Mouse (Mus musculus) heart, embryonic 13.5 days (tissue): ENCODE measurements around the gene 2410002F23Rik. TPM values are rescaled to one million over a fixed set of nuclear protein-coding genes. Genes with fewer than 3 reads are reported as not detected.
"Not testable (repeated sequence)": the region's sequence is repeated elsewhere in the genome, so short reads cannot be mapped to it uniquely, and the experiment has no call there.

Experiments
- ATAC-seq: fragments of 200-750 bp; cut with Nextera tagmentation; 2 replicates; pipeline ENCODE4 v1.8.0; 2017; ENCODE audit warnings: moderate TSS enrichment; ENCODE audit not compliant: insufficient number of reproducible peaks, low FRiP score, low TSS enrichment; ENCODE audit errors: extremely low read depth
- H3K27ac ChIP-seq: fragments of 300-500 bp; sonication (generic); replicated peaks from 2 replicates; pipeline ENCODE4 v1.5.1; 2015; ENCODE audit warnings: moderate library complexity, mild to moderate bottlenecking, inconsistent platforms
- H3K27me3 ChIP-seq: fragments of 300-500 bp; sonication (generic); replicated peaks from 2 replicates; pipeline ENCODE4 v1.6.1; 2015; ENCODE audit warnings: mild to moderate bottlenecking, inconsistent platforms
- H3K36me3 ChIP-seq: fragments of 300-500 bp; sonication (generic); 2 replicates; pipeline ENCODE4 v1.6.1; 2015; ENCODE audit warnings: mild to moderate bottlenecking, inconsistent platforms
- H3K4me1 ChIP-seq: fragments of 300-500 bp; sonication (generic); 2 replicates; pipeline ENCODE4 v1.6.1; 2015; ENCODE audit warnings: inconsistent platforms
- H3K4me2 ChIP-seq: fragments of 300-500 bp; sonication (generic); 2 replicates; pipeline ENCODE4 v1.6.1; 2015; ENCODE audit warnings: inconsistent platforms, mild to moderate bottlenecking, moderate library complexity
- H3K4me3 ChIP-seq: fragments of 300-500 bp; sonication (generic); 2 replicates; pipeline ENCODE4 v1.5.1; 2015; ENCODE audit warnings: moderate library complexity, mild to moderate bottlenecking, inconsistent platforms
- H3K9ac ChIP-seq: fragments of 300-500 bp; sonication (generic); 2 replicates; pipeline ENCODE4 v1.6.1; 2015; ENCODE audit warnings: inconsistent platforms, mild to moderate bottlenecking, moderate library complexity
- H3K9me3 ChIP-seq: fragments of 300-500 bp; sonication (generic); 2 replicates; pipeline ENCODE4 v1.6.1; 2016; ENCODE audit warnings: inconsistent platforms
- WGBS: fragments of 180-500 bp; shearing (Covaris S2); methylation state at CpG from one replicate; pipeline ENCODE4 v1.1.7; 2015; ENCODE audit warnings: mixed read lengths; 5-methylcytosine and 5-hydroxymethylcytosine counted together
- polyA plus RNA-seq: library from polyadenylated mRNA; unstranded; fragments of >200 nt; fragmentation: Nextera tagmentation; extraction: Ambion mirVana; gene quantifications from 2 replicates; pipeline ENCODE4 v1.2.1, GENCODE M21; 2015

2410002F23Rik gene
- polyA plus RNA-seq: 85.1 and 87.1 TPM in 2 replicates

- peak within 1 kb of the TSS; percentile 96 for H3K9ac ChIP-seq
- under 1% methylated on average over 62 of the region's 62 CpGs for WGBS
- H3K4me3 ChIP-seq: peak within 1 kb of the TSS; percentile 95
- peak; percentile 74 for ATAC-seq
- peak within 1 kb of the TSS; percentile 94 for H3K4me2 ChIP-seq
- H3K9me3 ChIP-seq: no peaks in the 10 kb centered on the region
- peaks cover 37% of the 10 kb centered on the region for H3K36me3 ChIP-seq
- H3K4me1 ChIP-seq: peaks cover 24% of the 10 kb centered on the region
- no peaks in the 10 kb centered on the region for H3K27me3 ChIP-seq
- peak within 1 kb of the TSS; percentile 91 for H3K27ac ChIP-seq
These were observed at the start of gene 2410002F23Rik, which contains the start of gene 1700028J19Rik for GRCm38 (mm10) chr7:44246055-44246983. Gene 2410002F23Rik, plus strand, starts transcription at chr7:44246722. Gene 1700028J19Rik, minus strand, starts transcription at chr7:44246695.

GRCm38 (mm10) chr7:44197891-44198290 is 48.6 kb upstream of the 2410002F23Rik start, which contains the start of gene Klk1b3:
Gene Klk1b3, plus strand, starts transcription at chr7:44198191.
- Histone ChIP-seq H3K9ac (no peak within 1 kb of the TSS), H3K27me3 (no peaks in the 10 kb centered on the region), H3K36me3 (no peaks in the 10 kb centered on the region), H3K4me1 (no peaks in the 10 kb centered on the region), H3K4me2 (no peak within 1 kb of the TSS), H3K27ac (no peak within 1 kb of the TSS), H3K4me3 (no peak within 1 kb of the TSS), H3K9me3 (no peaks in the 10 kb centered on the region)
- 58% methylated on average over 3 of the region's 3 CpGs for WGBS
- no peak for ATAC-seq

GRCm38 (mm10) chr7:44207135-44207534 is 39.4 kb upstream of the 2410002F23Rik start, which contains the start of gene Klk1b4:
Gene Klk1b4, plus strand, starts transcription at chr7:44207435.
- not testable (repeated sequence) for H3K36me3 ChIP-seq, ATAC-seq, H3K4me2 ChIP-seq, H3K4me1 ChIP-seq, H3K27me3 ChIP-seq, H3K4me3 ChIP-seq, H3K9me3 ChIP-seq, H3K27ac ChIP-seq, H3K9ac ChIP-seq
- WGBS: 38% methylated on average over 3 of the region's 3 CpGs

- Histone ChIP-seq H3K27me3 (0 out of 2 replicates have a peak, but pooled peaks cover 3% of the 10 kb centered on the region), H3K4me2 (no peak overlapping the region), H3K27ac (no peak overlapping the region), H3K4me3 (no peak overlapping the region), H3K9me3 (no peaks in the 10 kb centered on the region), H3K4me1 (no peaks in the 10 kb centered on the region), H3K36me3 (no peaks in the 10 kb centered on the region), H3K9ac (no peak overlapping the region)
- 63% methylated on average over 3 of the region's 3 CpGs for WGBS
- ATAC-seq: no peak
These were observed 38.2 kb upstream of the 2410002F23Rik start for GRCm38 (mm10) chr7:44208307-44208706.

- H3K9me3 ChIP-seq: no peaks in the 10 kb centered on the region
- WGBS: 74% methylated on average over 1 of the region's 1 CpGs
These were observed 30.9 kb upstream of the 2410002F23Rik start, which contains the start of gene Klk1b5 for GRCm38 (mm10) chr7:44215645-44216044. Gene Klk1b5, plus strand, starts transcription at chr7:44215945.

GRCm38 (mm10) chr7:44221601-44222000 is 24.9 kb upstream of the 2410002F23Rik start:
- not testable (repeated sequence) for H3K9me3 ChIP-seq, H3K4me2 ChIP-seq, ATAC-seq, H3K4me1 ChIP-seq, H3K36me3 ChIP-seq, H3K4me3 ChIP-seq, H3K27ac ChIP-seq, H3K9ac ChIP-seq, H3K27me3 ChIP-seq
- 45% methylated on average over 8 of the region's 10 CpGs for WGBS

More at GRCm38 (mm10) chr7:44215645-44216044, 30.9 kb upstream of the 2410002F23Rik start, which contains the start of gene Klk1b5:
- ATAC-seq: no peak
- Histone ChIP-seq H3K4me1 (no peaks in the 10 kb centered on the region), H3K9ac (no peak within 1 kb of the TSS), H3K4me3 (no peak within 1 kb of the TSS), H3K4me2 (no peak within 1 kb of the TSS), H3K36me3 (no peaks in the 10 kb centered on the region), H3K27me3 (peaks cover 6% of the 10 kb centered on the region; the same call in 1 of the 2 replicates), H3K27ac (no peak within 1 kb of the TSS)

GRCm38 (mm10) chr7:44222335-44222734 is 24.2 kb upstream of the 2410002F23Rik start:
- H3K27ac ChIP-seq, H3K4me1 ChIP-seq, H3K4me3 ChIP-seq, ATAC-seq, H3K9me3 ChIP-seq, H3K4me2 ChIP-seq, H3K36me3 ChIP-seq, H3K27me3 ChIP-seq, H3K9ac ChIP-seq: not testable (repeated sequence)
- WGBS: 56% methylated on average over 6 of the region's 6 CpGs

- Histone ChIP-seq H3K9me3 (no peaks in the 10 kb centered on the region), H3K4me1 (no peaks in the 10 kb centered on the region), H3K4me3 (no peak within 1 kb of the TSS), H3K4me2 (no peak within 1 kb of the TSS), H3K27ac (no peak within 1 kb of the TSS), H3K9ac (no peak within 1 kb of the TSS), H3K27me3 (peaks cover 6% of the 10 kb centered on the region; the same call in 1 of the 2 replicates), H3K36me3 (no peaks in the 10 kb centered on the region)
- ATAC-seq: no peak
- WGBS: 24% methylated on average over 1 of the region's 1 CpGs
These were observed 21.4 kb upstream of the 2410002F23Rik start, which contains the start of gene Klk1 for GRCm38 (mm10) chr7:44225076-44225475. Gene Klk1, plus strand, starts transcription at chr7:44225360.

- H3K4me1 ChIP-seq: no peaks in the 10 kb centered on the region
- no peaks in the 10 kb centered on the region for H3K9me3 ChIP-seq
- no peaks in the 10 kb centered on the region for H3K27me3 ChIP-seq
- 0 out of 2 replicates have a peak, but pooled peaks have one; percentile 31 for ATAC-seq
- 57% methylated on average over 3 of the region's 3 CpGs for WGBS
- H3K27ac ChIP-seq: no peak within 1 kb of the TSS
- no peak within 1 kb of the TSS for H3K4me3 ChIP-seq
- no peak within 1 kb of the TSS for H3K9ac ChIP-seq
- H3K36me3 ChIP-seq: no peaks in the 10 kb centered on the region
- no peak within 1 kb of the TSS for H3K4me2 ChIP-seq
These were observed 10.6 kb upstream of the 2410002F23Rik start, which contains the start of gene Gm36864 for GRCm38 (mm10) chr7:44235909-44236308. Gene Gm36864, plus strand, starts transcription at chr7:44236177.

- ATAC-seq: no peak
- no peak overlapping the region for H3K9ac ChIP-seq
- no peak overlapping the region for H3K27ac ChIP-seq
- no peak overlapping the region for H3K4me3 ChIP-seq
- no peak overlapping the region for H3K4me2 ChIP-seq
- H3K27me3 ChIP-seq: no peaks in the 10 kb centered on the region
- 51% methylated on average over 2 of the region's 2 CpGs for WGBS
- no peaks in the 10 kb centered on the region for H3K36me3 ChIP-seq
- no peaks in the 10 kb centered on the region for H3K4me1 ChIP-seq
- no peaks in the 10 kb centered on the region for H3K9me3 ChIP-seq
These were observed 6.6 kb upstream of the 2410002F23Rik start for GRCm38 (mm10) chr7:44239913-44240312.

GRCm38 (mm10) chr7:44240712-44241111 is 5.8 kb upstream of the 2410002F23Rik start:
- Histone ChIP-seq H3K4me1 (peaks cover 5% of the 10 kb centered on the region), H3K4me3 (no peak overlapping the region), H3K9ac (no peak overlapping the region), H3K36me3 (no peaks in the 10 kb centered on the region), H3K9me3 (no peaks in the 10 kb centered on the region), H3K27ac (no peak overlapping the region), H3K27me3 (no peaks in the 10 kb centered on the region), H3K4me2 (no peak overlapping the region)
- no peak for ATAC-seq
- 22% methylated on average over 1 of the region's 1 CpGs for whole genome bisulfite sequencing
